In the genomic region with DNA sequence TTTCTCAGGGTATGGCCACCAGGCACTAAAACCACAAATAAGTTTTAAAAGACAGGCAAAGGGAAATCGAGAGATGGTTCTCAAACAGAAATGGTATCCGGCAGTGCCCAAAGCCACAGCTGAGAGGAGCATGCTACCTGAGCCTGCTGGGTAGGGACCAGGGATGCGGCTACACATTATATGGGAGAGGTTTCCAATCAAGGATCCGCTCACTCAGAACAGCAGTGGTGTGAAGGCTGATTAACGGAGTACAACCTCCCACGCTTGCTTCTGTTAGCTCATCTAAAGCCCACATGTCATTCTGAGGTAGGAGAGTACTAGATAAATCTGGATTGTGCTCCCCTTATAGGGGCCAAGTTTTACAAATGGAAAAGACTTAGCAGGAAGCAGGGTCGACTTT, we compare ENCODE assay signal across 38 mouse cellular contexts. TPM values are rescaled to one million over a fixed set of nuclear protein-coding genes. Genes with fewer than 3 reads are reported as not detected.
DNase-seq lines count a peak whose midpoint lies in the region; ATAC-seq and TF ChIP-seq lines count a peak whose summit lies in the region.
"Had no signal": no experiment of that assay in that cellular context is flagged by ENCODE, and none has a peak within 500 bp of the region (broad histone marks: within the 10 kb centered on the region; RNA-seq: fewer than 3 reads in every experiment).

No protein-coding gene starts in this region.

- H3K9me3 ChIP-seq in kidney, embryonic 16.5 days (ENCODE audit: low read length) = no peaks in the 10 kb centered on the region
- H3K9me3 ChIP-seq: embryonic facial prominence, embryonic 13.5 days; forebrain, embryonic 10.5 days; forebrain, embryonic 15.5 days; neural tube, embryonic 12.5 days had no signal

- no peak overlapping the region for H3K4me2 ChIP-seq in kidney, embryonic 16.5 days (replicated peaks; ENCODE audit: low read depth, low read length)
- H3K4me2 ChIP-seq: embryonic facial prominence, embryonic 13.5 days; forebrain, embryonic 15.5 days; lung, embryonic 14.5 days; midbrain, embryonic 11.5 days; neural tube, embryonic 12.5 days had no signal

- no peaks in the 10 kb centered on the region for H3K27me3 ChIP-seq in kidney, embryonic 16.5 days (ENCODE audit: insufficient read depth, low read length)
- H3K27me3 ChIP-seq: embryonic facial prominence, embryonic 13.5 days; forebrain, embryonic 15.5 days; neural tube, embryonic 12.5 days had no signal

- 50% methylated on average over 7 of the region's 7 CpGs for WGBS in kidney, embryonic 16.5 days
- WGBS in lung, adult 2 months = 89% methylated on average over 7 of the region's 7 CpGs

- peak; percentile 61; the same call in 1 of the 2 replicates for ATAC-seq in kidney, embryonic 16.5 days (ENCODE audit: low FRiP score, low TSS enrichment)
- ATAC-seq: forebrain, embryonic 15.5 days; hindbrain, embryonic 16.5 days had no signal

- TF ChIP-seq CTCF in lung, adult 2 months (IDR thresholded peaks at IDR 0.05; ENCODE audit: insufficient read depth, low read length) = no peak

- intact Hi-C loops in left cerebral cortex, postnatal 14 days (cut with DNase I) = no loop called here
- intact Hi-C loops in left cerebral cortex, postnatal 4 days (cut with DNase I) = no loop called here

- H3K4me1 ChIP-seq in kidney, embryonic 16.5 days (ENCODE audit: insufficient read depth, low read length) = 0 out of 2 replicates have a peak, but pooled peaks cover 4% of the 10 kb centered on the region
- H3K4me1 ChIP-seq in lung, adult 2 months (ENCODE audit: control insufficient read depth, insufficient read depth, low read length) = no peaks in the 10 kb centered on the region; the same call in 1 of the 2 replicates
- H3K4me1 ChIP-seq: embryonic facial prominence, embryonic 13.5 days; forebrain, embryonic 10.5 days; forebrain, embryonic 15.5 days; neural tube, embryonic 12.5 days had no signal

- H3K27ac ChIP-seq in kidney, embryonic 16.5 days (ENCODE audit: low read length) = no peak overlapping the region
- H3K27ac ChIP-seq: embryonic facial prominence, embryonic 13.5 days; forebrain, embryonic 10.5 days; forebrain, embryonic 15.5 days; liver, embryonic 14.5 days; neural tube, embryonic 12.5 days had no signal

- no peak overlapping the region for H3K9ac ChIP-seq in kidney, embryonic 16.5 days (replicated peaks; ENCODE audit: low read length)
- H3K9ac ChIP-seq: embryonic facial prominence, embryonic 13.5 days; forebrain, embryonic 15.5 days; liver, embryonic 14.5 days; lung, embryonic 14.5 days; neural tube, embryonic 12.5 days had no signal

- peaks cover 3% of the 10 kb centered on the region; the same call in 1 of the 2 replicates for H3K36me3 ChIP-seq in kidney, embryonic 16.5 days (ENCODE audit: insufficient read depth, low read length)
- H3K36me3 ChIP-seq: forebrain, embryonic 15.5 days had no signal

- H3K4me3 ChIP-seq in kidney, embryonic 16.5 days (ENCODE audit: low read length) = no peak overlapping the region
- no peak overlapping the region for H3K4me3 ChIP-seq in lung, adult 2 months (replicated peaks; ENCODE audit: extremely low read depth, low read depth, low read length)
- H3K4me3 ChIP-seq: embryonic facial prominence, embryonic 13.5 days; forebrain, embryonic 10.5 days; forebrain, embryonic 15.5 days; myocyte; neural tube, embryonic 12.5 days had no signal

- TF ChIP-seq POLR2A in lung, adult 2 months (IDR thresholded peaks at IDR 0.05; ENCODE audit: borderline replicate concordance, extremely low read depth, low read depth, low read length) = no peak

- no peak for DNase-seq in kidney, adult 18-20 months
- DNase-seq in left cerebral cortex, postnatal 14 days (ENCODE audit: low spot score in 2 of 2) = peak; percentile 44 to 49
- no peak for DNase-seq in left cerebral cortex, postnatal 4 days
- peak; percentile 40 for DNase-seq in layer of hippocampus, adult 9-10 months (ENCODE audit: low spot score)
- peak; percentile 62 for DNase-seq in telencephalon, adult 2 months (ENCODE audit: low read depth, low spot score)
- DNase-seq in lung, adult 2 months = no peak
- DNase-seq: adrenal gland, postnatal 25 days; B cell, adult 2 months; cerebellum, adult 18-20 months; cerebellum, postnatal 10 days; gastrocnemius, postnatal 10 days; heart, postnatal 14 days; kidney, adult 2 months; liver; lung, embryonic 14.5 days; lung, postnatal 14 days; thymus, postnatal 25 days had no signal

RNA-seq across cellular contexts. Expression of a gene that starts 27.7 kb away (rescaled TPM):
- not detected in 2 replicates for polyA plus RNA-seq in kidney, embryonic 16.5 days (2015; fragmentation: Nextera tagmentation; extraction: Ambion mirVana)
- not detected for total RNA-seq in left cerebral cortex, postnatal 14 days (2021)
- total RNA-seq in left cerebral cortex, postnatal 4 days (2021) = not detected
- not detected in 2 replicates for polyA plus RNA-seq in lung, adult 2 months (2012; rRNA removed)
- total RNA-seq: adrenal gland, adult 18-20 months; adrenal gland, postnatal 25 days; common myeloid progenitor, adult 5-6 weeks; gastrocnemius, postnatal 10 days; heart, postnatal 14 days; midbrain, postnatal 0 days had no signal
- polyA plus RNA-seq: brain, embryonic 14.5 days; embryonic facial prominence, embryonic 13.5 days; forebrain, embryonic 10.5 days; forebrain, embryonic 15.5 days; gonadal fat pad, adult 2 months; heart, embryonic 14.5 days; hindbrain, embryonic 11.5 days; hindbrain, embryonic 16.5 days; intestine, embryonic 14.5 days; kidney, adult 2 months; large intestine, adult 2 months; limb, embryonic 11.5 days; liver, embryonic 14.5 days; lung, embryonic 14.5 days; midbrain, embryonic 11.5 days; midbrain, postnatal 0 days; neural tube, embryonic 12.5 days; small intestine, adult 2 months; stomach, embryonic 14.5 days had no signal

RNA-seq across cellular contexts. Expression of a gene that starts 28.4 kb away (rescaled TPM):
- polyA plus RNA-seq in kidney, embryonic 16.5 days (2015; fragmentation: Nextera tagmentation; extraction: Ambion mirVana) = 34.7 and 37.2 TPM in 2 replicates
- total RNA-seq in left cerebral cortex, postnatal 14 days (2021) = 10 to 100 TPM; 48.0 to 48.6 TPM
- 10 to 100 TPM; 64.7 to 70.4 TPM for total RNA-seq in left cerebral cortex, postnatal 4 days (2021)
- 12.8 and 13.1 TPM in 2 replicates for polyA plus RNA-seq in lung, adult 2 months (2012; rRNA removed)

Comparison
In these comparisons a context has a peak if more than half of its experiments do, and no peak if none do; other contexts are left out.
1. DNase-seq: peak in left cerebral cortex, postnatal 14 days (2 of 2), layer of hippocampus, adult 9-10 months (single experiment) and telencephalon, adult 2 months (single experiment); none in kidney, adult 18-20 months (single experiment), left cerebral cortex, postnatal 4 days (single experiment) and lung, adult 2 months (single experiment).